17 mouse cellular contexts compared by ENCODE assay signal in genomic region chr13:40928192-40928898, GRCm38 (mm10).
A peak's percentile ranks its signal among the peaks of the same experiment; 100 is the strongest.
DNase-seq lines count a peak whose midpoint lies in the region; ATAC-seq lines count a peak whose summit lies in the region.
"Had no signal": no experiment of that assay in that cellular context is flagged by ENCODE, and none has a peak within 500 bp of the region (broad histone marks: within the 10 kb centered on the region; RNA-seq: fewer than 3 reads in every experiment).

No protein-coding gene starts in this region.

- no peaks in the 10 kb centered on the region for H3K27me3 ChIP-seq in kidney, embryonic 15.5 days
- H3K27me3 ChIP-seq in neural tube, embryonic 14.5 days (ENCODE audit: control insufficient read depth, insufficient read depth, low read length): no peaks in the 10 kb centered on the region
- H3K27me3 ChIP-seq in neural tube, embryonic 15.5 days (replicated peaks): no peaks in the 10 kb centered on the region
- H3K27me3 ChIP-seq in hindbrain, embryonic 14.5 days (ENCODE audit: control insufficient read depth, insufficient read depth, low read length): no peaks in the 10 kb centered on the region
- H3K27me3 ChIP-seq: forebrain, embryonic 15.5 days; heart, embryonic 15.5 days; hindbrain, embryonic 15.5 days; liver, embryonic 13.5 days; midbrain, embryonic 12.5 days had no signal

- H3K9ac ChIP-seq in kidney, embryonic 15.5 days: no peak overlapping the region
- H3K9ac ChIP-seq in neural tube, embryonic 14.5 days (replicated peaks; ENCODE audit: low read depth, low read length): no peak overlapping the region
- H3K9ac ChIP-seq in neural tube, embryonic 15.5 days (replicated peaks): no peak overlapping the region
- H3K9ac ChIP-seq in hindbrain, embryonic 14.5 days: no peak overlapping the region
- H3K9ac ChIP-seq: forebrain, embryonic 15.5 days; heart, embryonic 15.5 days; hindbrain, embryonic 15.5 days; liver, embryonic 13.5 days; midbrain, embryonic 12.5 days had no signal

- ATAC-seq in kidney, embryonic 15.5 days (replicated peaks; ENCODE audit: low FRiP score): no peak
- no peak for ATAC-seq in neural tube, embryonic 14.5 days (ENCODE audit: low read depth)
- no peak for ATAC-seq in neural tube, embryonic 15.5 days (ENCODE audit: low FRiP score)
- peak; percentile 34; the same call in 1 of the 2 replicates for ATAC-seq in megakaryocyte progenitor cell, adult 5-6 weeks (replicated peaks; ENCODE audit: poor library complexity)
- ATAC-seq in hindbrain, embryonic 14.5 days (ENCODE audit: low FRiP score): no peak
- ATAC-seq: CD4-positive, CD25-positive, alpha-beta regulatory T cell, adult 4 months; forebrain, embryonic 15.5 days had no signal

- DNase-seq in kidney, adult 9 months: no peak
- no peak for DNase-seq in ovary, postnatal 10 days (ENCODE audit: low spot score)
- DNase-seq in hindbrain, embryonic 14.5 days (ENCODE audit: low spot score): no peak
- DNase-seq: adrenal gland, adult 8-10 months; cerebellum, adult 9-10 months; liver, embryonic 13.5 days; lung, postnatal 36 days; thymus, adult 2 months had no signal

- H3K4me2 ChIP-seq in kidney, embryonic 15.5 days: no peak overlapping the region
- H3K4me2 ChIP-seq in neural tube, embryonic 14.5 days (ENCODE audit: low read depth, low read length): no peak overlapping the region
- H3K4me2 ChIP-seq in neural tube, embryonic 15.5 days: no peak overlapping the region
- no peak overlapping the region for H3K4me2 ChIP-seq in hindbrain, embryonic 14.5 days (replicated peaks)
- H3K4me2 ChIP-seq: forebrain, embryonic 15.5 days; heart, embryonic 15.5 days; hindbrain, embryonic 15.5 days; liver, embryonic 13.5 days; midbrain, embryonic 12.5 days had no signal

- H3K27ac ChIP-seq in kidney, embryonic 15.5 days: peak overlapping the region; percentile 22; the same call in 1 of the 2 replicates
- 0 out of 2 replicates have a peak overlapping the region, but pooled peaks have one; percentile 22 for H3K27ac ChIP-seq in neural tube, embryonic 14.5 days (ENCODE audit: low read depth, low read length)
- no peak overlapping the region for H3K27ac ChIP-seq in neural tube, embryonic 15.5 days (replicated peaks)
- H3K27ac ChIP-seq in hindbrain, embryonic 14.5 days: no peak overlapping the region
- H3K27ac ChIP-seq: forebrain, embryonic 15.5 days; heart, embryonic 15.5 days; hindbrain, embryonic 15.5 days; liver, embryonic 13.5 days; midbrain, embryonic 12.5 days had no signal

- H3K4me3 ChIP-seq in kidney, embryonic 15.5 days (replicated peaks): no peak overlapping the region
- H3K4me3 ChIP-seq in neural tube, embryonic 14.5 days (ENCODE audit: low read depth, low read length): no peak overlapping the region
- H3K4me3 ChIP-seq in neural tube, embryonic 15.5 days (replicated peaks): no peak overlapping the region
- H3K4me3 ChIP-seq in hindbrain, embryonic 14.5 days (replicated peaks; ENCODE audit: low read length): no peak overlapping the region
- H3K4me3 ChIP-seq: forebrain, embryonic 15.5 days; heart, embryonic 15.5 days; hindbrain, embryonic 15.5 days; liver, embryonic 13.5 days; midbrain, embryonic 12.5 days had no signal

- peaks cover 6% of the 10 kb centered on the region; the same call in 1 of the 2 replicates for H3K4me1 ChIP-seq in kidney, embryonic 15.5 days
- H3K4me1 ChIP-seq in neural tube, embryonic 14.5 days (ENCODE audit: control insufficient read depth, insufficient read depth, low read length): no peaks in the 10 kb centered on the region
- no peaks in the 10 kb centered on the region for H3K4me1 ChIP-seq in neural tube, embryonic 15.5 days
- H3K4me1 ChIP-seq in hindbrain, embryonic 14.5 days (replicated peaks; ENCODE audit: control insufficient read depth, insufficient read depth, low read length): no peaks in the 10 kb centered on the region
- H3K4me1 ChIP-seq: forebrain, embryonic 15.5 days; heart, embryonic 15.5 days; hindbrain, embryonic 15.5 days; liver, embryonic 13.5 days; midbrain, embryonic 12.5 days had no signal

- WGBS in kidney, embryonic 15.5 days: 66% methylated on average over 9 of the region's 9 CpGs
- WGBS in neural tube, embryonic 14.5 days: 60% methylated on average over 9 of the region's 9 CpGs
- 59% methylated on average over 9 of the region's 9 CpGs for WGBS in neural tube, embryonic 15.5 days
- WGBS in hindbrain, embryonic 14.5 days: 77% methylated on average over 9 of the region's 9 CpGs

- no peaks in the 10 kb centered on the region for H3K36me3 ChIP-seq in kidney, embryonic 15.5 days
- H3K36me3 ChIP-seq in neural tube, embryonic 14.5 days (ENCODE audit: control insufficient read depth, insufficient read depth, low read length): no peaks in the 10 kb centered on the region
- H3K36me3 ChIP-seq in neural tube, embryonic 15.5 days: no peaks in the 10 kb centered on the region
- no peaks in the 10 kb centered on the region for H3K36me3 ChIP-seq in hindbrain, embryonic 14.5 days (replicated peaks; ENCODE audit: control insufficient read depth, insufficient read depth)
- H3K36me3 ChIP-seq: forebrain, embryonic 15.5 days; heart, embryonic 15.5 days; hindbrain, embryonic 15.5 days; liver, embryonic 13.5 days; midbrain, embryonic 12.5 days had no signal

- no peaks in the 10 kb centered on the region for H3K9me3 ChIP-seq in kidney, embryonic 15.5 days (replicated peaks)
- H3K9me3 ChIP-seq in neural tube, embryonic 14.5 days (ENCODE audit: control insufficient read depth, low read length): no peaks in the 10 kb centered on the region
- H3K9me3 ChIP-seq in neural tube, embryonic 15.5 days (replicated peaks): no peaks in the 10 kb centered on the region
- no peaks in the 10 kb centered on the region for H3K9me3 ChIP-seq in hindbrain, embryonic 14.5 days (ENCODE audit: control insufficient read depth, low read length)
- H3K9me3 ChIP-seq: forebrain, embryonic 15.5 days; heart, embryonic 15.5 days; hindbrain, embryonic 15.5 days; liver, embryonic 13.5 days; midbrain, embryonic 12.5 days had no signal

Comparison
In these comparisons a context has a peak if more than half of its experiments do, and no peak if none do; other contexts are left out.
1. H3K27ac ChIP-seq: peak in kidney, embryonic 15.5 days (single experiment) and neural tube, embryonic 14.5 days (single experiment); none in neural tube, embryonic 15.5 days (single experiment) and hindbrain, embryonic 14.5 days (single experiment).